Mouse (Mus musculus) retina, embryonic 14.5 days (tissue): ENCODE results near the gene Evx2.

Experiments
- DNase-seq: peaks from one replicate; pipeline ENCODE4 v3.0.0-alpha.2; 2015; ENCODE audit warnings: low spot score

Gene Evx2

DNA sequence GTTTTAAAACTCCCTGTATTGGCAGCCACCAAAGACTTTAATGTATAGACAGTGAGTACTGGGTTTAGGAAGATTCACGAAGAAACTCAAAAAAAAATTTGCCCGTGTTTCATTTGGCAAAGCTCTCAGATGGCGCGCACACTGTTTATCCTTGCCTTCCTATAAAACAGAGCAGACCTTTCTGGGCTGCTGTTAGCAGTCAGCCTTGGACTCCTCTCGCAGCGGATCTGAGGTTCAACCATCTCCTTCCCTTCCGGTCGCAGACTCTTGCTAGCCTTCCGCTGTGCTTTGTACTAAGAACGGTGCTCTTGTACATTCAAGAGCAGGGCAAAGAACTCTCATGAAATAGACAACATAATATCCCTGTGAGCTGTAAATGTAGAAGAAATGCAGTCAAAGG lies 39.0 kb downstream of the Evx2 start:
- DNase-seq = no peak

DNA sequence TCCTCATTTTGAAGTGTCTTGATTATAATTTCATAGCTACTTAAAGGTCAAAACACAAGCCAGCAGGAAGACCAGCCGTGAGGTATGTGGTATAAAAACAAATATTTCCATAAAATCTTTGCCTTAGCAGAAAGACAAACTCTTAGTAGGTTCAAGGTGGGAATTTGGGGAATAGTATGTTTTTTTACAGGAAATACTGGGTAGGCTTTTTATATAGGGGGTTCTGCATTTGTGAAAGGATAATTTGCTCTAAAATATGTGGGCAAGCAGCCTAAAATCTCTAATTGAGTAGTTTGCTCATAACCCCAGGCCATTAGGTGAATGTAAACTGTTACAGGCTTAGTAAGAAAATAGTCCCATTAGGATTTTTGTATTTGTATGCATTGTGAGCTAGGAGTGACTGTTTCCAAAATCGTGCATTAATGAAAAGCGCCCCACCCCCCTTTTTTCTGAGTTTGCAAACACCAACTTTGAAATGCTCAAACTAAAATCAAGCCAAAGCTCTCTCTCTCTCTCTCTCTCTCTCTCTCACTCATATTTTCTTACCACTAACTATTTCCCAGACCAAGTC lies 39.6 kb downstream of the Evx2 start:
- DNase-seq = no peak

DNA sequence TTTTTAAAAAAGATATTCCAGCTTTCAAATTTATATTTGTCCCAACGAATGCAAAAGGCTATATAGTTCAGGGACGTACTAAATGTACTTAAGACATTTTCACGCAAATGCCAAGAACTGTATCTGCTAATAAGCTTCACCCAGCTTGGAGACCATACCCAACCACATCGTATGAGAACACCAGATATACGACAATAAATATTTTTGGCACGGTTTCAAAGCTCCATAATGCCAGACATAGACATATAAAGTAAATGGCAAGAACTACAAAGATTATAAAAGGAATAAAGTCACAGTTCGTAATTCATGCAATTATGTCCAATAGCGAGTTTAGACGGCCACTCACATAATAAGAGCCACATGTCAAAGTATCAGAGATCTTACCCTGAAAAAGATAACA lies 41.7 kb downstream of the Evx2 start:
- no peak for DNase-seq

DNA sequence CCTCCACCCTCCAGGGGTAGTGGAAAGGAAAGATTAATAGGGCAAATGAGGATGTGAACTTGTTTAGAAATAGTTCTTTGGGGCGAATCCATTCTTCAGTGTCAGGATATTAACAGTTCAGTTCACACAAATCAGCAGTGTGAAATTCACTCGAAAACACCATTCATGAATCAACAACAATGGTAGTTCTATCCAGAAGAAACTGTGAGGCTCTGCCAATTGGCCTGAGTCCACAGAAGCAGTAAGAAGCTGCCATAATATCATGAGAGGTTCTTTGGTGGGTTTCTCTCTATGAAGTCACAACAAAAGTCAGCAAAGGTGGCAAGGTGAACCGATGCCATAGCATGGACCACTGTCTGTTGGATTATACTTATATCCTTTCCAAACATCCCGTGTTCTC lies 48.0 kb downstream of the Evx2 start:
- no peak for DNase-seq

DNA sequence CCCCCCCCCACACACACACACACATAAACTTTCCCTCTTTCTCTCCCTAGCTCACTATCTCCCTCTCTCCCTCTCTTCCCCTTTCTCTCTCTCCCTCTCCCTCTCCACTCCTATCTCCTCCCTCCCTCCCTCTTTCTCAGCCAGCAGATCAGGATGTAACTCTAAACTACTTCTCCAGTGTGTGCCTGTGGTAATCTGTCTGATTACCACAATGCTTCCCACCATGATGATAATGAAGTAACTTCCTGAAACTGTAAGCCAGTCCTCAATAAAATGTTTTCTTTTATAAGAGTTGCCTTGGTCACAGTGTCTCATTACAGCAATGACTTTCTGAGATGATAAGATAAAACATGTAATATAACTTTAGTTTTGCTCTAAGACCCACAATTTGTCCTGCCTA lies 50.0 kb downstream of the Evx2 start:
- DNase-seq = no peak

DNA sequence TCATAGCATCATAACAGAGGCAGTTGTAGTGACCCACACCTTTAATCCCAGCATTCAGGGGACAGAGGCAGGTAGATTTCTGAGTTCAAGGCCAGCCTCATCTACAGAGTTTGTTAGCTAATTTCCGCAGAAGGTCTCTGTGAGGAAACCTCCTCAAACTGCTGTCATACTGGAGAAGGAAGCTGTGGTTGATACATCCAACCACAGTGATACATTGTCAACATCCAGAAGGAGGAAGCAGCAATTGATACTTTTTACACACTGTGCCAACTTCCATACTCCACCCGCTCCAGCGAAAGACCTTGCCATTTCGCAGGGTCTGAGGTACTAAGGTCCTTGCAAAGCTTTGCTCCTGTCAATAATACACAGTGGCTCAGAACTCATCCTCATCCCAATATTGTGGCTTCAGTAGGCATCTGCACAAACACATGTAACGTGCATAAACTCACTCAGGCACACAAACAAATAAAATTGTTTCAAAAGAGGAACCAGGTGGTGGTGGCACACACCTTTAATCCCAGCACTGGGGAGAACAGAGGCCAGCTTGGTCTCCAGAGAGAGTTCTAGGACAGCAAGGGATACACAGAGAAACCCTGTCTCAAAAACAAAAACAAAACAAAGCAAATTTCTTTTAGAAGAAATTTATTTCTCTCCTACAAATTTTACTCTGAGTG lies 53.1 kb downstream of the Evx2 start:
- no peak for DNase-seq

DNA sequence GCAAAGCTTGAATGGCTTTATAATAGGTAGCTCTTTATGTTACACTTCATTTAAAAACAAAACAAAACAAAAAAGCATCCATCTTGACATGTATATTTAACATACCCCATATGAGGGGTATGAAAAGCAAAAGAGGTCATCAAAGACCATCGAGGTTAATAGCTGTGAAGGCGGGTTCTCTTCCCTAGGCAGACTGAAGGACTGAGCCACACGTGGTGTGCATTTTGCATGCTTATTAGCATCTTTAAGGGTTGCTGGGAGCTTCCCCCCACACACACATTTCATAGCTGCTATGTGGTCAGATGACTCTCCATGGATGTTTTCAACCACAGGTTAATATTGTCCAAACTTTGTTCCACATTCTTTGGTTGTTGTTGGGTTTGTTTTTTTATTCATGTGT lies 55.3 kb downstream of the Evx2 start:
- no peak for DNase-seq
